Mouse (Mus musculus) cortical plate, adult 2 months (tissue): ENCODE results near the gene Stk40.

Experiments
- CTCF ChIP-seq: fragments of 200-500 bp; IDR thresholded peaks from 2 replicates; pipeline ENCODE4 v1.5.1; 2011; ENCODE audit warnings: mild to moderate bottlenecking, control low read depth, low read length; ENCODE audit not compliant: insufficient read depth; ENCODE audit errors: extremely low read depth
- POLR2A ChIP-seq: fragments of 200-500 bp; IDR thresholded peaks from 2 replicates; pipeline ENCODE4 v1.6.1; 2011; ENCODE audit warnings: mild to moderate bottlenecking, low read length, control low read depth; ENCODE audit not compliant: insufficient read depth; ENCODE audit errors: extremely low read depth

- TF ChIP-seq CTCF = no peak
- TF ChIP-seq POLR2A = no peak
Observed at GRCm38 (mm10) chr4:126149041-126149676, 45.4 kb downstream of the Stk40 start.
